Mouse (Mus musculus): ENCODE results near the gene Olfr295. TPM values are rescaled to one million over a fixed set of nuclear protein-coding genes. Genes with fewer than 3 reads are reported as not detected.

Gene Olfr295
- polyA plus RNA-seq (2016; fragmentation: Nextera tagmentation; extraction: Ambion mirVana), result not detected in 2 replicates

DNA sequence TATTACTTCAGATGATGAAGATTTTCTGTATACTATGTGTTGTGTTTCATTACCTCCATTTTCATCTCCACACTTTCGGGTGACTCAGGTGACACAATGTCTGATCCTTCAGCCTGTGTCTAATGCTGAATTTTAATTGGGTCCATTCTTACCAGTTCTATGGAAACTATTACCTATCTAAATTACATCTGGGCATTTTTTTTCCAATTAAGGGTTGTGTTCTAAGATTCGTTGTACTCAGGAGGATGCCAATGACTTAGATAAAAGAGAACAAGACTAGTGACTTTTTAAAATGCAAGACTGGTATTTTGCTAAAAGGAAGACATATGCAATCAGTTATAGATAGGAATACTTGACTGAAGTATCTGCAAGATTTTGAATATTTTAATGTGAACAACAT, at the start of gene Olfr295:
Gene Olfr295, plus strand, starts transcription at position 301 of the 400 bp plus-strand sequence.
- H3K4me2 ChIP-seq, result no peak within 1 kb of the TSS
- no peaks in the 10 kb centered on the region for H3K4me1 ChIP-seq (replicated peaks)
- no peaks in the 10 kb centered on the region for H3K27me3 ChIP-seq (replicated peaks)
- no peaks in the 10 kb centered on the region for H3K36me3 ChIP-seq
- H3K9me3 ChIP-seq (replicated peaks), result no peaks in the 10 kb centered on the region
- H3K4me3 ChIP-seq, result no peak within 1 kb of the TSS
- ATAC-seq (ENCODE audit: insufficient number of reproducible peaks, low FRiP score), result no peak
- H3K27ac ChIP-seq (ENCODE audit: poor library complexity, severe bottlenecking), result no peak within 1 kb of the TSS
- 71% methylated on average over 2 of the region's 2 CpGs for WGBS
- no peak within 1 kb of the TSS for H3K9ac ChIP-seq

DNA sequence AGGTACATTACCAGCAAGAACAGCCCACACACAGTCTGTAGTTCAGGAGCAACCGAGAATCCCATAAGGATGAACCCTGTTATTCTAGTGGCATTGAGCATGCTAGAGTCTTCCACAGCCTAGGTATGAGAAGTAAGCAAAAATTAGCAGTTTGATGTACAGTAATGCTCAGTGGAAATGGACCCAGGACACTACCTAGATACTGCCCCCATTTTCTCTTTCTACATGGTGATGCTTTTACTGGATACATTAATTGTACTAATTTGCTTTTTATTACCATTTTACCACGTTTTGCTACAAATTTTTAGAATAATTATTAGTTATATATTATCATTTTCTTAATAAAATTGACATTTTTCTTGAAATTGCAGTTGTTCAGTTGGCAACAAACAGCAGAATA, 32.9 kb downstream of the Olfr295 start, which contains the start of gene Olfr294:
Gene Olfr294, minus strand, starts transcription at position 101 of the 400 bp plus-strand sequence.
- Histone ChIP-seq H3K27ac (ENCODE audit: poor library complexity, severe bottlenecking) (no peak within 1 kb of the TSS), H3K9ac (no peak within 1 kb of the TSS), H3K9me3 (replicated peaks) (no peaks in the 10 kb centered on the region), H3K36me3 (no peaks in the 10 kb centered on the region), H3K4me3 (no peak within 1 kb of the TSS), H3K27me3 (replicated peaks) (no peaks in the 10 kb centered on the region), H3K4me2 (no peak within 1 kb of the TSS), H3K4me1 (replicated peaks) (no peaks in the 10 kb centered on the region)
- ATAC-seq (ENCODE audit: insufficient number of reproducible peaks, low FRiP score), result no peak
- 54% methylated on average over 2 of the region's 2 CpGs for WGBS

Other genes starting within 250 kb of the Olfr295 start
- gene Olfr307, start 246.3 kb upstream of the Olfr295 start, polyA plus RNA-seq (2016; fragmentation: Nextera tagmentation; extraction: Ambion mirVana), result not detected in 2 replicates
- gene Olfr305, start 216.9 kb upstream of the Olfr295 start, polyA plus RNA-seq (2016; fragmentation: Nextera tagmentation; extraction: Ambion mirVana), result not detected in 2 replicates
- gene Olfr304, start 197.2 kb upstream of the Olfr295 start, polyA plus RNA-seq (2016; fragmentation: Nextera tagmentation; extraction: Ambion mirVana), result not detected in 2 replicates
- not detected in 2 replicates for gene Olfr303, start 186.1 kb upstream of the Olfr295 start, polyA plus RNA-seq (2016; fragmentation: Nextera tagmentation; extraction: Ambion mirVana)
- not detected in 2 replicates for gene Olfr301, start 180.0 kb upstream of the Olfr295 start, polyA plus RNA-seq (2016; fragmentation: Nextera tagmentation; extraction: Ambion mirVana)
- gene Olfr299, start 123.9 kb upstream of the Olfr295 start, polyA plus RNA-seq (2016; fragmentation: Nextera tagmentation; extraction: Ambion mirVana), result not detected in 2 replicates
- not detected in 2 replicates for gene Olfr298, start 91.4 kb upstream of the Olfr295 start, polyA plus RNA-seq (2016; fragmentation: Nextera tagmentation; extraction: Ambion mirVana)
- not detected in 2 replicates for gene Olfr297, start 63.9 kb upstream of the Olfr295 start, polyA plus RNA-seq (2016; fragmentation: Nextera tagmentation; extraction: Ambion mirVana)
- not detected in 2 replicates for gene Olfr294, start 32.8 kb downstream of the Olfr295 start, polyA plus RNA-seq (2016; fragmentation: Nextera tagmentation; extraction: Ambion mirVana)
- gene Olfr293, start 65.2 kb downstream of the Olfr295 start, polyA plus RNA-seq (2016; fragmentation: Nextera tagmentation; extraction: Ambion mirVana), result not detected in 2 replicates
- gene Olfr292, start 104.5 kb downstream of the Olfr295 start, polyA plus RNA-seq (2016; fragmentation: Nextera tagmentation; extraction: Ambion mirVana), result not detected in 2 replicates
- gene Folh1, start 192.1 kb downstream of the Olfr295 start, polyA plus RNA-seq (2016; fragmentation: Nextera tagmentation; extraction: Ambion mirVana), result not detected in 2 replicates
- not detected in 2 replicates for gene Vmn2r77, start 211.2 kb downstream of the Olfr295 start, polyA plus RNA-seq (2016; fragmentation: Nextera tagmentation; extraction: Ambion mirVana)

Measured in heart, embryonic 12.5 days (tissue).